ENCODE assay signal across 12 mouse cellular contexts in the genomic region with DNA sequence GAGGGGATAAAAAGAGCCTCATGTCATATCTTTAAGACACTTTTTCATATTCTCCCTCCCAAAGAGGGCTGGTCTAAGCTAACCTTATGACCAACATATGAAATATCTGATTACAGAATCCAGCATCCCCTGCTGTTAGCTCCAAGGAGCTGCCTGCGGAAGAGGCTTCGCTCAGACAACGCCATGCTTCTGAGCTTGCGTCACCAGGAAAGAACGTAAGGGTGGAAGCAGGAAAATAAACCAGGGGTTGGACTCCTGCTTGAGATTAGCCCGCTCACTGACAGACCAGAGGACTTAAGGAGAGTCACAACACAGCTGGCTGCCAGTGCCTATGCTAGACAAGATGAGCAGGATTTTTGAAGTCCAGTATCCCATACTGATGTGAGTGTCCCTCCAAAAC.
DNase-seq lines count a peak whose midpoint lies in the region; ATAC-seq and TF ChIP-seq lines count a peak whose summit lies in the region.
"Had no signal": no experiment of that assay in that cellular context is flagged by ENCODE, and none has a peak within 500 bp of the region (broad histone marks: within the 10 kb centered on the region; RNA-seq: fewer than 3 reads in every experiment).

No protein-coding gene starts in this region.

- H3K4me3 ChIP-seq in lung, embryonic 14.5 days (ENCODE audit: low read depth, low read length): no peak overlapping the region
- H3K4me3 ChIP-seq: hindbrain, embryonic 13.5 days had no signal

- peak; percentile 29 for TF ChIP-seq CTCF in lung, embryonic 14.5 days (IDR thresholded peaks at IDR 0.05; ENCODE audit: low read depth)

- H3K9me3 ChIP-seq in lung, embryonic 14.5 days (ENCODE audit: low read depth, low read length): no peaks in the 10 kb centered on the region
- H3K9me3 ChIP-seq: hindbrain, embryonic 13.5 days had no signal

- H3K4me1 ChIP-seq in lung, embryonic 14.5 days (ENCODE audit: insufficient read depth): peaks cover 30% of the 10 kb centered on the region

- no peak overlapping the region for H3K4me2 ChIP-seq in lung, embryonic 14.5 days
- H3K4me2 ChIP-seq: hindbrain, embryonic 13.5 days had no signal

- WGBS in lung, embryonic 14.5 days: 13% methylated on average over 6 of the region's 6 CpGs

- no peaks in the 10 kb centered on the region for H3K36me3 ChIP-seq in lung, embryonic 14.5 days (ENCODE audit: insufficient read depth)
- H3K36me3 ChIP-seq: hindbrain, embryonic 13.5 days had no signal

- peak; percentile 48; the same call in 1 of the 2 replicates for ATAC-seq in lung, embryonic 14.5 days (ENCODE audit: insufficient read depth)
- no peak for ATAC-seq in megakaryocyte progenitor cell, adult 5-6 weeks (replicated peaks; ENCODE audit: poor library complexity)
- ATAC-seq: midbrain, embryonic 16.5 days had no signal

- no peaks in the 10 kb centered on the region for H3K27me3 ChIP-seq in lung, embryonic 14.5 days (ENCODE audit: insufficient read depth, low read length)
- H3K27me3 ChIP-seq: hindbrain, embryonic 13.5 days had no signal

- H3K9ac ChIP-seq in lung, embryonic 14.5 days: no peak overlapping the region
- H3K9ac ChIP-seq: hindbrain, embryonic 13.5 days had no signal

- peak; percentile 45 for DNase-seq in embryo, embryonic 10 days (ENCODE audit: low spot score)
- DNase-seq in embryo, embryonic 9.5 days (ENCODE audit: extremely low spot score): no peak
- peak; percentile 39 for DNase-seq in urinary bladder, postnatal 14 days (ENCODE audit: low spot score)
- DNase-seq in urinary bladder, postnatal 10 days (ENCODE audit: low spot score): no peak
- peak; percentile 78 for DNase-seq in lung, embryonic 14.5 days
- DNase-seq in yolk sac, embryonic 10.5 days (ENCODE audit: low spot score): peak; percentile 68
- DNase-seq in spleen, postnatal 4 days (ENCODE audit: low spot score in 2 of 2): no peak
- DNase-seq: right cerebral cortex, postnatal 4 days; thymus, postnatal 14 days had no signal

- peak overlapping the region; percentile 86 for H3K27ac ChIP-seq in lung, embryonic 14.5 days (ENCODE audit: low read depth)
- H3K27ac ChIP-seq: hindbrain, embryonic 13.5 days had no signal

Comparison
In these comparisons a context has a peak if more than half of its experiments do, and no peak if none do; other contexts are left out.
1. DNase-seq: peak in embryo, embryonic 10 days (single experiment), urinary bladder, postnatal 14 days (single experiment), lung, embryonic 14.5 days (single experiment) and yolk sac, embryonic 10.5 days (single experiment); none in embryo, embryonic 9.5 days (single experiment), urinary bladder, postnatal 10 days (single experiment) and spleen, postnatal 4 days (0 of 2).